Mouse (Mus musculus) ovary, adult 18-20 months (tissue): ENCODE data around the gene Dusp2.

ENCODE experiments used
- DNase-seq: peaks from one replicate; pipeline ENCODE4 v3.0.0; 2022; ENCODE audit warnings: low spot score, mixed read lengths

Gene Dusp2

DNA sequence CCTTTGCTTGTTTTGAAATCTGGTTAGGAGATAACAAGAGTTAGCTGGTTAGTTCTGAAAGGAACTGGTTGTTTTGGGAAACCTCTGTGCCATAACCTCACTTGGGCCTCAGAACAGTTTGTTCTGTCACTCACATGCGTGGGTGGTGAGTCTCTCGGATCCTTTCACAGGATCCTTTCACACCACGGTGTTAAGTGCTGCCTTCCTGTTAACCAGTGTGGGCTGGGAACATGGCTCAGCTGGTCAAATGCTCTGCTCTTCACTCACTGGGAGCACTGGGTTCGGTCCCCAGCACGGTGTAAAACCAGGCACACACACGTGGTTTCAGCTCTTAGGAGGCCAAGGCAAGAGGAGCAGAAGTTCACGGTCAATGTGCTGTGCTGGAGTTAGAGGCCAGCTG, 11.5 kb upstream of the Dusp2 start:
- no peak for DNase-seq

DNA sequence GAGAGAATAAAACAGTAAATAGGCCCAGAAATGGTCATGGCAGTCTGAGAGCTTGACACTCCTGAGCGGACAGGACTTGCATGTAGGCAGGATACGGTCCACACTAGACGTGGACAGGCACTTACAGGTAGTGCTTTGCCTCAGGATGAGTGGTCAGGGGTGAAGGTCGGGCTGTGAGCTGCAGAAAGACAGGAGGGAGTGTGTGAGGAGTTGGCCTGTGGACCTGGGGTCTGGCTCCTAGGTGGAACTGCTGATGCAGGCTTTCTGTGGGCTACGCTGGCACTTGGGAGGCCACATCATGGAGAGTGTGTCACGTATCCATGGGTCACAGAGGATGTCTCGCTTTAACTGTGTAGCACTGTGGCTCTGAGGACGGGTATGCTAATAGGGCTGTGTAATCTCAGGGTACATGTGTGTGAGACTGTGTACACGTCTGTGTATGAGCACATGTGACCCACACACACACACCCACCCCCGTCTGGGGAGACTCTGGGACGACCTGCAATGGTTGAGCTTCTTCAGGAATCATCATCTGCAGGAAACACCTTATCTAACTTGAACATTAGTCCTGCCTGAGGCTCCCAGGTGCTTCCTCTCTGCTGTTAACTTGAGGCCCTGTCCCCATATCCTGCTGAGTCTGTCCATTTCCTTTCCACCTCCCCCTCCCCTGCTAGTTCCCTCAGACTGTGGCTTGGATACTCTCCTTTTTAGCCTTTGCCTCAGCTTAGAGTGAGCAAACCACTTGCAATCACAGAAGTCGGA, 7.7 kb upstream of the Dusp2 start:
- no peak for DNase-seq

DNA sequence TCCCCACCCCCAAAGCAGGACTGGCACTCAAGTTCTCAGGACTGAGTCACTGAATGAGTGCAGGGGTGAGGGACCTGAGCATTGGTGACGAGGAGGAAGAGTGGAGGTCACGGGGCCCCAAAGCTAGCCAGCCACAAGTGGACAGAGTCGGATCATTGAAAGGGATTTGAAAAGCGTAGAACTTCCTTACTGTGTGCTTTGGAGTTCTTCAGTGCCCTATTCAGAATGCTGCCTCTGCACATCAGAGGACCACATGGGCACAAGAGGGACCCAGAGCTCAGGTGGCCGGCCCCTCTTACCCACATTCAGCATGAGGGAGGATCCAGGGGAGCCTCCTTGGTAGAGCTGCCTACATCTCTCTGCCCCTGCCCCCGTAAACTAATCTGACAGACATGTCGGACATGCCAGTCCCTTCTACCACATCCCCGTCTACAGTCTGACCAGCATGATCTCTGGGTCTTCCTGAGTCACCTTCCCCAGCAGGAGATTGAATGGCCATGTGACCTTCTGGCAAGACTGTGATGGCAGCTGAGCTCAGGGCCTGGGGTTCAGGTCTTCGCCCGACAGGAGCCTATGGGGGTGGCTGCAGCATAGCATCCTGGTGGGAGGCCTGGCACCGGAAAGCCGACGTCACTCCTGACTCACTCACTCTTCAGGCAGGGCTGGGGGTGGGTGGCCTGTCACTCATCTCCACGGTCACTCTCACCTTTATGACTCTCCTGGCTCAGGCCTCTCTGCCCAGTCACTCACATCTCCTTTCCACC, 3.0 kb upstream of the Dusp2 start:
- no peak for DNase-seq

DNA sequence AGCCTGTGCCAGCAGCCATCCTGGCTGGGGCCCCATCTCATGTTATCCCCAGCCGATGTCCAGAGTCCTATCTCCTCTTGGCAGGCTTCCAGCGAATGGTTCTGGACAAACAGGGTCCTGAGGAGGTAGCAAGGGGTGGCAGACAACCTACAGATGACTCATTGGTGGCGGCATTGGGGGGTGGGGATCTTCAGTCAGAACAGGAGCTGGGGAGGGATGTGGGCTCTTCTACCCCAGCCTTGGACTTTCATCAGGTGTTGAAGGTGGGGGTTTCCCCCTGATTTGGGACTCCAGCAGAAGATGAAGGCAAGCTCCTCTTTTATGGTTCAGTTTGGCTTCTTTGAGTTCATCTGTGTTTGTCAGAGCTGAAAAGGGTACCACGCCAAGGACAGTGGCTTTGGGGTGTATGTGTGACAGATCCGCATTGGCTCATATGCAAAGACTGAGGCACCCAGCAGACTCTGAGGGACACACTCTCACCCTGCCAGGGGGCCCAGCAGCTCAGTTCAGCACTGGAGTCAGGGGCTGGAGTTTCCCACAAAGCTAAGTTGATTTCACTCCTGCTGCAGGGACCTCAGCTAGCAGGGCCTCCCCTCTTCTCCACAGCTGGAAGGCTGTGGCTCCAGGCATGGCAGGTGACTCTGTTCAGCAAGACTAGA, 1.9 kb upstream of the Dusp2 start:
- DNase-seq: no peak

DNA sequence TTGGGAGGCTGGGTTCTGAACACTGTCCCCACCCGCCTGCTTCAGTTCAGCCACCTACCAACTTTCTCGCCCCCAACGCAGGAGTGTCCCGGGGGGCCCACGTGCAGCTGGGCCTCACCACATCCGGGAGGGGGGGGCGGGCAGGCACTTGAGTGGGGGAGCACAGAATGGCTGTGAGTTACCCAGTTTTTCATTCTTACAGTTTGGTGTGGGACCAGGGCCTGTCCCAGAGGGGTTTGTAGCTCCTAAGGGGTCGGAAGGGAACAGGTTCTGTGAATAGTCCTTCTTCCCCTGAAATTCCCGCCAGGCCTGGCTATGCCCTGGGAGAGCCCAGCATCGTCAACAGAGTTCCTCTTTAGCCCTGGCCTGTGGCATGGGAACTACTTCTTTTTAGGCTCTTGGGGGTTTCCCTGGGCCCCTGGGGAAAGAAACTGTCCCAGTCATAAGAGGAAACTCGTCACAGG, 849 bp upstream of the Dusp2 start:
- no peak for DNase-seq

DNA sequence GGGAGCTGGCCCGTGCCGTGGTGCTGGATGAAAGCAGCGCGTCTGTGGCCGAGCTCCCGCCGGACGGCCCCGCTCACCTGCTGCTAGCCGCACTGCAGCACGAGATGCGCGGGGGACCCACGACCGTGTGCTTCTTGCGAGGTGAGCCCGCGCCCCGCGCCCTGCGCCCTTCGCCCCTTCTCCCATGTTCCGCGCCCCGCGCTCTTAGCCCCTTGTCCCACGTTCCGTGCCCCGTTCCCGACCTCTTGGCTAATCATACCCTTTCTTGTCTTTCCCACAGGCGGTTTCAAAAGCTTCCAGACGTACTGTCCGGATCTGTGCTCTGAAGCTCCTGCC, 506 bp downstream of the Dusp2 start:
- no peak for DNase-seq

DNA sequence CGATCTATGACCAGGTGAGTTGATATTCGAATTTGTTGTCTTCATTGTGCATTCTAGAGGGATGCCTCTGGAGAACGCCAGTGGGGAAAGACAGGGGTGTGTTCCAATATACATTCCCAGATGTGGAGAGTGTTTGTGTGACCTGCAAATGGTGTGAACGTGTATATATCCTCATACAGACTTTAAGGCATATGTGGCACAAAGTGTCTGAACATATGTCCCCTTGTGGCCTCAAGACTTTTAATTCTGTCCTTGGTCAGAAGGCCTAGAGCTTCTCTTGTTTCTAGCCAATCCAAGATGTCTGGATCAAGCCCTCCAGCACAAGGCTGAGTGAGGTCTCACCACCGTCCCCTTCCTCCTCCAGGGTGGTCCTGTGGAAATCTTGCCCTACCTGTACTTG, 926 bp downstream of the Dusp2 start:
- no peak for DNase-seq

DNA sequence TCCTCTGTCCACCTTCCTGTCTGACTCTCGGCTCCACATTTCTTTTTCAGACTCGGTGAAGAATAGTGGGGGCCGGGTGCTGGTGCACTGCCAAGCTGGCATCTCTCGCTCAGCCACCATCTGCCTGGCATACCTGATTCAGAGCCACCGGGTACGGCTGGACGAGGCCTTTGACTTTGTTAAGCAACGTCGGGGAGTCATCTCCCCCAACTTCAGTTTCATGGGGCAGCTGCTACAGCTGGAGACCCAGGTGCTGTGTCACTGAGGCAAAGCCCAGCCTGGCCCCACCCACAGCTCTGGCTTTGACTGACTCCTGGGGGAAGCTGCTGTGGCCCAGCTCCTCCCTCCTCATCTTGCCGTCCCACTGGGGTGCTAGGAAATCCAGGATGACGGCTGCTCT, 1.6 kb downstream of the Dusp2 start:
- no peak for DNase-seq

DNA sequence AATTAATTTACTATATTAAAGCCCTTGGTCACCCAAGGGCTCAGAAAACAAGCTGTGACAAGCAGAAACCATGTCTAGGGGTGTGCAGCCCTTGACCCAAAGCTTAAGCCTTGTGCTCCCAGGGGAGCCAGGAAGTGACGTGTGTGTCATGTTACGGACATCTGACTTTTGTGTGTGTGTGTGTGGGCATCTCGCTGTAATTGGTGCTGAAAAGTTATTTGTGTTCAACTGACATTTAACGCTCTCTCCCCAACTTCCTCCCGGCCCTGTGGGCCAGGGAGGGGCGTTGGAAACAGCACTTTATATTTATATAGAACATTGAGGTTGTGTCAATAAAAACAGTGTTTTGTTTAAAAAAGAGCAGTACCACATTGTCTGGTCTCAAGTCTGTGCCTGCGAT, 2.1 kb downstream of the Dusp2 start:
- no peak for DNase-seq

DNA sequence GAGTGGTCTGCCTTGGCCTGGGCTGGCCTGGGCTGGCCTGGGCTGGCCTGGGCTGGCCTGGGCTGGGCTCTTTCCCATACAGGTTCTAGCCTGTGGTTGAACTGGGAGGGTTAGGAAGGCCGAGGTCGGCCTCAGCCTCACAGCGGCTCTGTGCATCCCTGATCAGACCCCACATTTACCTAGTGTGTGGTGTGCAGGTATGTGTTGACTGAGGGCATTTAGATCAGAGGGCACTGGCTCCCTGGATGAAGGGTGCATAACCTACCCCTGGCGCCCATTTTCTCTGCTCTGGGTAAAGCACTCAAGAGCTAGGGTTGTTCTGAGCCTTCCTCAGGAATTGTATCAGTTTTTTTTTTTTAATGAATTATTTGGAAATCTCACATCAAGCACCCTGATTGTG, 2.5 kb downstream of the Dusp2 start, which contains the start of gene Astl:
Astl (plus strand) TSS at position 224 of the 400 bp plus-strand sequence.
- DNase-seq: no peak

DNA sequence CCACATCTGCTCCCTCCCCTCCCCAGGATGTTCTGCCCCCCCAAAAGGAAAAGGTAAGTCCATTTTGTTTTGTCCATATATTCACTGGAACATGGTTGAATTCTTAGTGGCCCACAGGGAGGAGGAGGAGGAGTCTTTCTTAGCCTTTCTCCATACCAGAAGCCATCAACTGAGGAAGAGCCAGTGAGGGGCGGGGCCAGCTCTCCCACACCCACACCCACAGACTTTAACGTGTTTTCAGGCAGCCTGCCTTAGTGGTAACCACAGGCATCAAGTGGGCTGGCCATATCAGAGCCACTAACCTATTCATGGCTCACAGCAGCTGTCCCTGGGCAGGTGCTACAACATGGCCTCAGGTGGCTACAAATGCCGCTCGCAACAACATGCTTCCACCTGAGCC, 2.9 kb downstream of the Dusp2 start:
- DNase-seq: no peak

DNA sequence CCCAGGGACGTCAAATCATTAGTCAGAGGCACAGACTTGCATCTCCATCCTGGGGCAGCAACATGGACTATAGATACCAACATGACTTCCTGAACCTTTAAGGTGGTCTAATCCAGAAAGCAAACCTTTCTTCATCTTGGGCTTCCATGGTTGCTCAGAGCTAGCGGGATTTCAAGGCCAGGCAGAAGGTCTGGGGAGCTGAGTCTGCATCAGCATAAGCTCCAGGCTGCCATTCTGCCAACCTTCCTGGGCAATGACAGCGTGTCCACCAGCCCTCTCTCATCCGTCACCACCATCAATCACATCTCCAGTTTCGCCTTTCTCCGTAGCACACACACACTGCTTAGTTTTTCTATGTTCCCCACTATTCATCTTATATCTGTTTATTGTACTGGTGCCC, 3.3 kb downstream of the Dusp2 start:
- no peak for DNase-seq

DNA sequence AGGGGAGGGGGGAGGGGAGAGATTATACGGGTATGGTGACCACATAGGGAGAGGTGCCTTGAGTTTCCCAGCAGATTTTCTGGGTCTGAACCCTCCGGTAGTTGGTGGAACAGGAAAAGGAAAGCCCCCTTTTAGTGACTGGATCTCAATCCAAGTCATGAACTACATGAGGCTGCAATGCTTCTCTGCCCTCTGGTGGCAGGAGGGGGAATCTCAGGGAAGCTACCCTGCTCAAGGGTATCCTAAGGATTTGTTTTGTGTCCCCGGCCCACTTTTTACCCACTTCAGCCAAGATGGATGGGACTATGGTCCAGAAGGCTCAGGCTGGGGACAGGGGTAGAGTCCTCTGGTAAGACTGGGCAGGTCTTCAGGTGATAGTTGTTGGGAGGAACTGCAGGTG, 5.2 kb downstream of the Dusp2 start:
- DNase-seq: peak; percentile 12

DNA sequence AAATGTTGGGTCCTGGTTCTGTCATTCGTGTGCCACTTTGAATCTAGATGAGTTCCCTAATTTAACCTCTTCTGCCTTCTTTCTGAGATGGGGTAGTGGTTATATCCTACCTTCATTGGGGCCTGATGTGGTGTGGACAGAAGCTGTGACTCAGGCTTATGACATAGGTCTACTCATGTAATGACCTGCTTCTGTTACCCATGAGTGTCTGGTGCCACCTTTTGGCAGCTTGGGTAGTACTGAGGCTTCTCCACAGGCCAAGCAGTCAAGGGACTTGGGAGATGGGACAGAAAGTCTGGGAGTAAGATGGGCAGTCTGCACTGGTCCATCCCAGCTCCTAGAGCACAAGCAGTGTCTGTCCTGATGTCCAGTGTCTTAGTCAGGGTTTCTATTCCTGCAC, 10.4 kb downstream of the Dusp2 start:
- no peak for DNase-seq

DNA sequence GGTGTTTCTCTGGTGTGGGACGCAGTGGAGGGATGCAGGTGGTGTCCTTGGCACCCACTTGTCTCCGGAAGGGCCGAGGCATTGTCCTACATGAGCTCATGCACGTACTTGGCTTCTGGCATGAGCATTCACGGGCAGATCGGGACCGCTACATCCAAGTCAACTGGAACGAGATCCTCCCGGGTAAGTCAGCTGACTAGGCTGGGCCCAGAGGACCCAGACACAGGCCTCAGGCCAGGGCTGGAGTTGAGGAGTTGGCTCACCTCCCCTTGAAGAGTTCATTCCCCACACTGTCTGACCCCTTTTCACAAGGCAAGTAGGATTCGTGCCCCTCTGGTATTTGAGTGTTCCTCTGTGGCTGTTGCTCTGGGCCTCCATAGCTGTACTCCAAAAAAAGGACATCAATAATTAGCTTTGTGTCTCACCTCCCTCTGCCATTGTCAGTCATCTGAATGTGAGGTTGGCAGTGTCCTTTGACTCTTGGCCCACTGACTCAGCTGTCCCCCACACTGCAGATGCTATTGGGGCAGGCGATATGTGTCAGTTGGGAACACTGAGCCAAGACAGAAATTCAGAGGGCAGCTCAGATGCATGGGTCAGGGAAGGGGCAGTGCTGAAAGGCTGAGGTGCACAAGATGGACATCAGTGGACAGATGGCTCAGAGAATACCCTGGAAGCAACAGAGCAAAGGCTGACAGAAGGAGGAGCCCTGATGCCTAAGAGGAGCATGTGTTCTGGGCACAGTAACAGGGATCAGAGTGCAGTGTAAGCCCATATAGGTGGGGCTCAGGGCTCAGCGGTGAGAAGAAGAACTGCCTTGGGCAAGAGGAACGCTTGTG, 11.4 kb downstream of the Dusp2 start:
- no peak for DNase-seq

DNA sequence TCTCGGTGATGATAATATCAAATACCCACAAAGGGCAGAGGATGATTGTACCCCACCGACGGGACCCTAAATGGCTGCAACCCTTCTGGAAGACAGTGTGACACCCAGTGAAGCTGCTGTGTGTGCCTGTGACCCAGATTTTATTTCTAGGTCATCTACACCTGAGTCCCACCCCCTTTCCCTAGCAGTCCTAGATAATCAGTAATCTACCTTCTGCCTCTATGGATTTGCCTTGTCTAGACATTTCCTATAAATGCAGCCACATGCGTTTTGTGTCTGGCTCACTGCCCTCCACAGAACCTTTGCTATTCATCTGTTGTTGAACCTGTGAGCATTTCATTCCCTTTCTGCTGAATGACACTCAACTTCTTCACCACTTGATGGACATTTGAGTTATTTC, 17.9 kb downstream of the Dusp2 start:
- DNase-seq: no peak

DNA sequence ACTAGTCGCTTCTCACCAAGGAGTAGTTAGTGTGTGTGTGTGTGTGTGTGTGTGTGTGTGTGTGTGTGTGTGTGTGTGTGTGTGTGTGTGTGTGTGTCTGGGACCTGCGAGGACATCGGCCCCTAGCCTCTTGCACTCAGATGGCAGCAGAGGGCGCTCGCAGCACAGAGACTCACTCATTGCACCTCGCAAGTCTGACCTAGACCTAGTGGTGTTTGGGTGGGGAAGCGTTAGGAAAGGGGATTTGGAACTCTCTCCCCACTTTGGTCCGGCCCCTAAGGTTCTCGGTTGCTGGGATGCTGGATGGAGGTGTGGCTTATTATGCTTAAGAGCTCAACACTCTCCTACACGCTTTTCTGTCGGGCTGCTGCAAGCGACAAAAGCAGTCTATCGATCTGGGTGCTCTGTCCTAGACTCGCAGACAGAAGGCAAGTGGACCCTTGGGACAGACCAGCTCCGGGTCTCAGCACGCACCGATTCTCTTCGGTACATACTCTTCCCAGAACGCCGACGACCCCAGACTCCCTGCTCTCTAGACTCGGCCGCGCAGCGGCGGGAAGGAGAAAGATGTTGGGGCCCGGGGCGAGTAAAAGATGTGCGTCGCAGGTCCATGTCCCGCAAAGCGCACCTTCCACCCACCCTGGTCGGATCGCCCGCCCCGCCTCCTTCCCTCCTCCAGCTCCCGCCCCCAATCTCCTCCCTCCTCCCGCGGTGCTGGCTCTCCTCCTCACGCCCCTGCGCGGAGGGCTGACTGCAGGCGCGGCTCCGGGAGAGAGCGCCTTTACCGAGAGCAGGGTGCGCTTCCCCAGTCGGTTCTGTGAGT, 26.7 kb downstream of the Dusp2 start, which contains the start of gene Adra2b:
Adra2b (plus strand) TSS at position 750 of the 823 bp plus-strand sequence.
- DNase-seq: peak; percentile 50

DNA sequence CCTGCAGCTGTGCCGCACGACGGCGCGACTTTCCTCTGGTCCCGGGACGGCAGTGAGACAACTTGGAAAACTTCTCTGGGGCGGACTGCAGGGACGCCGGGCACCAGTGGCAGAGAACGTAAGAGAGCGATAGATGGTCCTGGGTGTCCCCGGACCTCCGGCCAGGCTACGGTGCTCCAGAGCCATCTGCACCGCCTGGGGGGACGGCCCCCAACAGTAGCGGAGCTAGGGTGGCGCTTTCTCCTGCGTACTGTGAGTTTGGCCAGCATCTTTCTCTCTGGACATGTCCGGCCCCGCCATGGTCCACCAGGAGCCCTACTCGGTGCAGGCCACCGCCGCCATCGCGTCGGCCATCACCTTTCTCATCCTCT, 27.3 kb downstream of the Dusp2 start:
- DNase-seq: no peak

DNA sequence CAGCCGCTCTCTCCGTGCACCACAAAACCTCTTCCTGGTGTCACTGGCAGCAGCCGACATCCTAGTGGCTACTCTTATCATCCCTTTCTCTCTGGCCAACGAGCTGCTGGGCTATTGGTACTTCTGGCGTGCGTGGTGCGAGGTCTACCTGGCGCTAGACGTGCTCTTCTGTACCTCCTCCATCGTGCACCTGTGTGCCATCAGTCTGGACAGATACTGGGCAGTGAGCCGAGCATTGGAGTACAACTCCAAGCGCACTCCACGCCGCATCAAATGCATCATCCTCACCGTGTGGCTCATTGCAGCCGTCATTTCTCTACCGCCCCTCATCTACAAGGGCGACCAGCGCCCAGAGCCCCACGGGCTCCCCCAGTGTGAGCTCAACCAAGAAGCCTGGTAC, 27.7 kb downstream of the Dusp2 start:
- no peak for DNase-seq

DNA sequence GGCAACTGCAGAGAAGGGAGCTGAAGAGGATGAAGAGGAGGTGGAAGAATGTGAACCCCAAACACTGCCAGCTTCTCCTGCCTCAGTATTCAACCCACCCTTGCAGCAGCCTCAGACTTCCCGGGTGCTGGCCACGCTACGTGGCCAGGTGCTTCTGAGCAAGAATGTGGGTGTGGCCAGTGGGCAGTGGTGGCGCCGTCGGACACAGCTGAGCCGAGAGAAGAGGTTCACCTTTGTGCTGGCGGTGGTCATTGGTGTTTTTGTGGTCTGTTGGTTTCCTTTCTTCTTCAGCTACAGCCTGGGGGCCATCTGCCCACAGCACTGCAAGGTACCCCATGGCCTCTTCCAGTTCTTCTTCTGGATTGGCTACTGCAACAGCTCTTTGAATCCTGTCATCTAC, 28.5 kb downstream of the Dusp2 start:
- no peak for DNase-seq

DNA sequence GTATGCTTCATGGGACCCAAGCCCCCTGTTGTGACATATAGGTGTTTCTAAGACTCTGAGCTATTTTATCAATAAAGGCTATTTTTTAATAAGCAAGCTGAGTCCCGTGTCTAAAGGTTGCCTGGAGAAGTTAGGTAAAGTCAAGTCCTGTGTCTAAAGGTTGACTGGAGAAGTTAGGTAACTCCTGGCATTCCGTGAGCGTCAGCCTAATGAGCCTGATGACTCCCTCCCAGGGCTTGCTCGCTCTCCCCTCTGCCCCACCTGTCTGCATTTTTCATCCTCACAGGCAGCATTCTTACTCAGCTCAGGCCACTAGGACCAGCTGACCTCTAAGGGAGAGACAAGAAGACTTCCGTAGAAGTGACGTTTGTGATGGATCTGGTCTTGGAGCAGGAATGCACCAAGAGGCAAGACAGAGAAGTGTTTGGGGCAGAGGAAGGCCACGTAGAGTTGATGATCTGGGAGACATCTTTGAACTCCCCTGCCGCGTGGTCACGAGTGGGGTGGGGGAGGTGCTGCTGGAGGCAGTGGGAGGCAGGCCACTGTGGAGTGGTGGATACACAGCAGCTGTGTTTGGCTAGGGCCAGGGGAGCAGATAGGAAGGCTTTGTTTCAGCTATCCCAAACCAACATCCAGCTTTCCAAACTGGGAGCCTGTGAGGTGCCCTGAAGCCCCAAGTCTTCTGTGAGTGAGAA, 31.3 kb downstream of the Dusp2 start:
- DNase-seq: no peak
